Mouse (Mus musculus) kidney, adult 2 months (tissue): ENCODE results near the gene Klk1b8. TPM values are rescaled to one million over a fixed set of nuclear protein-coding genes. Genes with fewer than 3 reads are reported as not detected.

Experiments used
- DNase-seq: peaks from one replicate; pipeline ENCODE4 v3.0.0; 2021
- H3K27ac ChIP-seq: fragments of 200-500 bp; 2 replicates; pipeline ENCODE4 v1.5.1; 2012; ENCODE audit warnings: low read depth, low read length, control low read depth, inconsistent platforms; ENCODE audit not compliant: insufficient read depth
- H3K27me3 ChIP-seq: fragments of 200-500 bp; replicated peaks from 2 replicates; pipeline ENCODE4 v1.6.1; 2012; ENCODE audit warnings: mild to moderate bottlenecking, moderate library complexity, low read length, inconsistent platforms; ENCODE audit not compliant: control insufficient read depth, insufficient read depth
- H3K36me3 ChIP-seq: fragments of 200-500 bp; 2 replicates; pipeline ENCODE4 v1.6.1; 2012; ENCODE audit warnings: mild to moderate bottlenecking, moderate library complexity, low read length, inconsistent platforms; ENCODE audit not compliant: control insufficient read depth, insufficient read depth
- H3K4me1 ChIP-seq: fragments of 200-500 bp; 2 replicates; pipeline ENCODE4 v1.6.1; 2011; ENCODE audit warnings: low read length; ENCODE audit not compliant: control insufficient read depth, insufficient read depth
- H3K4me3 ChIP-seq: fragments of 200-500 bp; 2 replicates; pipeline ENCODE4 v1.5.1; 2011; ENCODE audit warnings: mild to moderate bottlenecking, low read depth, low read length, control low read depth; ENCODE audit not compliant: insufficient read depth
- CTCF ChIP-seq: fragments of 200-500 bp; conservative IDR thresholded peaks from 2 replicates; pipeline ENCODE4 v1.5.1; 2011; ENCODE audit warnings: low read depth, mild to moderate bottlenecking, control low read depth, low read length, moderate library complexity, mixed read lengths; ENCODE audit not compliant: insufficient read depth, insufficient read length
- POLR2A ChIP-seq: fragments of 200-500 bp; IDR thresholded peaks from one replicate; pipeline ENCODE4 v1.6.1; 2011; ENCODE audit warnings: low read depth, low read length, control low read depth
- WGBS: fragments of 180-500 bp; shearing (Covaris S2); methylation state at CpG from one replicate; pipeline ENCODE4 v1.1.7; 2018; 5-methylcytosine and 5-hydroxymethylcytosine counted together
- polyA plus RNA-seq: library from polyadenylated mRNA; depleted of rRNA; stranded (reverse); fragments of >200 nt; gene quantifications from 2 replicates; pipeline ENCODE4 v1.2.3, GENCODE M21; 2012; rRNA removed

Gene Klk1b8
- 1.0 and 1.1 TPM in 2 replicates for polyA plus RNA-seq

- Histone ChIP-seq H3K27me3 (no peaks in the 10 kb centered on the region), H3K4me3 (no peak within 1 kb of the TSS), H3K4me1 (no peaks in the 10 kb centered on the region), H3K27ac (no peak within 1 kb of the TSS), H3K36me3 (no peaks in the 10 kb centered on the region)
- TF ChIP-seq POLR2A (no peak), CTCF (no peak)
- no peak for DNase-seq
- 68% methylated on average over 2 of the region's 2 CpGs for WGBS
Measured at GRCm38 (mm10) chr7:43950364-43950763, at the start of gene Klk1b8. Gene Klk1b8 (plus strand): TSS chr7:43950664.

DNA sequence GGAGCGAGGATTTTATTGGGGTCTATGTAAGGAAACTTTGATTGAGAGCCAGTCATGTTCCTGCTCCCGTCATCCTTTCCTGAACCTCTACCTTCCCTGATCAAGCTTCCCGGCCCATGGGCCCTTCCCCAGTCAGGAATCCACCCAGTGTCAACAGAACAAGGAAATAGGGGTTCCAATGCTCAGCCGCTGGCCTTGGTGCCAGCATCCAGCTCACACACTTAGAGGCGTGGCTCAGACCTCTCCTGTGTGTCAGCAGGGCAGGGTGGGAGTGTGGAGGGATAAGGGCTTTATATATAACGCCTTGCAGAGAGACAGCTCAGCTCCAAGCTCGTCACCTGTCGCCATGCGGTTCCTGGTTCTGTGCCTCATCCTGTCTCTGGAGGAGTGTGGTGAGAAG is 35.6 kb upstream of the Klk1b8 start:
- Histone ChIP-seq H3K27me3 (no peaks in the 10 kb centered on the region), H3K4me3 (no peak overlapping the region), H3K27ac (no peak overlapping the region), H3K36me3 (no peaks in the 10 kb centered on the region), H3K4me1 (no peaks in the 10 kb centered on the region)
- WGBS: 61% methylated on average over 9 of the region's 9 CpGs
- DNase-seq: no peak
- TF ChIP-seq CTCF (no peak), POLR2A (no peak)

DNA sequence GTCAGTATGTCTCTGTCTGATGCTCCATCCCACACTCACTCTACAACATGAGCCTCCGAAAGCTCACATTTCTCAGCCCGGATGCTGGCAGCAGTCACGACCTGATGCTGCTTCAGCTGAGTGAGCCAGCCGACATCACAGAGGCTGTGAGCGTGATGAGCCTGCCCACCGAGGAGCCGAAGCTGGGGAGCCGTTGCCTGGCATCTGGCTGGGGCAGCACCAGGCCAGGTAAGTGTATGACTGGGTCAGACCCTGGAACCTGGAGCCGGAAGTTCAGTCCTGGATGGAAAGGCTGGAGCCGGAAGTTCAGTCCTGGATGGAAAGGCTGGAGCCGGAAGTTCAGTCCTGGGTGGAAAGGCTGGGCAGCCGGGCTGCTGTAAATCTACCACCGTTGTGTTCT is 32.0 kb upstream of the Klk1b8 start:
- no peak overlapping the region for H3K27ac ChIP-seq
- no peak overlapping the region for H3K4me3 ChIP-seq
- no peaks in the 10 kb centered on the region for H3K27me3 ChIP-seq
- TF ChIP-seq POLR2A (no peak), CTCF (no peak)
- no peak for DNase-seq
- no peaks in the 10 kb centered on the region for H3K36me3 ChIP-seq
- 51% methylated on average over 13 of the region's 13 CpGs for WGBS
- no peaks in the 10 kb centered on the region for H3K4me1 ChIP-seq

DNA sequence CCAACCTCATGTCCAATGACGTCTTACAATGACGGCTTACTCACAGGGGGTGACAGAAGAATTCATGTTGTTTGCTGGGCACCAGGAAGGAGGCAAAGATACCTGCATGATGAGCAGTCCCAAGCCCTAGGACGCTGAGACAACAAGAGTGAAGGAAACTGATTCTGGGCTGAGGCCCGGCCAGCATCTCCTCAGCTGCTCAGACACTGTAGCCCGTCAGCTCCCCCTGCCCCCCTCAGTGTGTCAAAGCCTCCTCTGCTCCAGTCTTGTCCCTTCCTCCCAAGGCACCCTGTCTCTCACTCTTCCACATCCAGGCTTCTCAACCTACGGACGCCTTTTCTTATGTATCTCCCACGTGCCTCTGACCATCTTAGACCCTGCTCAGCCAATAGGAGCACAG is 31.6 kb upstream of the Klk1b8 start:
- 65% methylated on average over 8 of the region's 8 CpGs for WGBS
- no peak for TF ChIP-seq CTCF
- TF ChIP-seq POLR2A: no peak
- H3K36me3 ChIP-seq: no peaks in the 10 kb centered on the region
- DNase-seq: no peak
- no peak overlapping the region for H3K27ac ChIP-seq
- no peak overlapping the region for H3K4me3 ChIP-seq
- H3K27me3 ChIP-seq: no peaks in the 10 kb centered on the region
- no peaks in the 10 kb centered on the region for H3K4me1 ChIP-seq

GRCm38 (mm10) chr7:43919559-43920451 is 30.7 kb upstream of the Klk1b8 start:
- Histone ChIP-seq H3K36me3 (no peaks in the 10 kb centered on the region), H3K4me1 (no peaks in the 10 kb centered on the region), H3K27me3 (no peaks in the 10 kb centered on the region), H3K4me3 (no peak overlapping the region), H3K27ac (no peak overlapping the region)
- 22% methylated on average over 14 of the region's 14 CpGs for WGBS
- peak; percentile 93 for TF ChIP-seq CTCF
- TF ChIP-seq POLR2A: no peak
- DNase-seq: peak; percentile 68

- 87% methylated on average over 3 of the region's 3 CpGs for WGBS
- no peak overlapping the region for H3K27ac ChIP-seq
- DNase-seq: no peak
- TF ChIP-seq CTCF: no peak
- TF ChIP-seq POLR2A: no peak
- H3K27me3 ChIP-seq: no peaks in the 10 kb centered on the region
- H3K4me3 ChIP-seq: no peak overlapping the region
- no peaks in the 10 kb centered on the region for H3K4me1 ChIP-seq
- H3K36me3 ChIP-seq: no peaks in the 10 kb centered on the region
Measured at GRCm38 (mm10) chr7:43920582-43920981, 29.9 kb upstream of the Klk1b8 start.

DNA sequence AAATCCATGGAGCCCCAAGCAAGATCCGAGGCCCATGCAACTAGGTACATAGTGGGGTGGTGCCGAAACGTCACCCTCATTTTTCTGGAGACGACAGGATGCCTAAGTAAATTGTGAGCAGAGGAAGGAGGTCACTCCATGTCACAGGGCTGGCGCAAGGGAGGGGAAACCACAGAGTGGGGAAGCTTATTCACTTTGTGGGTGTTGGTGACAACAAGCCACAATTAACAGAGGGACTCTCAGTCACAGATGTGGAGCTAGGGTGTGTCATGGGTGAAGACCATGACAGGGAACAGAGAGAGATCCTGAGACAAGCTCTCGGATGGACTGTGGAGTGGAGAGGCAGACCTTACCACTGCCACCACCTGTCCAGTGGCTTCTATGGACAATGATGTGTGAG is 29.4 kb upstream of the Klk1b8 start:
- Histone ChIP-seq H3K36me3 (no peaks in the 10 kb centered on the region), H3K27me3 (no peaks in the 10 kb centered on the region), H3K4me3 (no peak overlapping the region), H3K27ac (no peak overlapping the region), H3K4me1 (no peaks in the 10 kb centered on the region)
- TF ChIP-seq POLR2A (no peak), CTCF (no peak)
- WGBS: 75% methylated on average over 6 of the region's 6 CpGs
- DNase-seq: no peak
